Mouse (Mus musculus) ES-E14 (cell line): ENCODE measurements around the gene Best1. TPM values are rescaled to one million over a fixed set of nuclear protein-coding genes. Genes with fewer than 3 reads are reported as not detected.
A peak's percentile ranks its signal among the peaks of the same experiment; 100 is the strongest.

Experiments used
- DNase-seq: peaks from one replicate; pipeline ENCODE4 v3.0.0-alpha.2; 2013; ENCODE audit warnings: low read depth, low spot score
- H3K27ac ChIP-seq: 2 replicates; pipeline ENCODE4 v1.5.1; 2012; ENCODE audit warnings: low read depth, mild to moderate bottlenecking, low read length, moderate library complexity, mixed read lengths; ENCODE audit not compliant: poor library complexity, insufficient read depth, severe bottlenecking
- H3K36me3 ChIP-seq: 2 replicates; pipeline ENCODE4 v1.6.1; 2012; ENCODE audit warnings: mild to moderate bottlenecking, low read length, moderate library complexity, mixed read lengths; ENCODE audit not compliant: control insufficient read depth, poor library complexity, insufficient read depth, severe bottlenecking
- H3K4me1 ChIP-seq, 2 experiments: fragments of 150-350 bp in 1 of 2; sonication (generic) in 1 of 2; 2 replicates each; pipeline ENCODE4 v1.6.1; 2012; ENCODE audit warnings: low read length in 2 of 2, mild to moderate bottlenecking in 1 of 2, mixed read lengths in 1 of 2; ENCODE audit not compliant: control insufficient read depth in 2 of 2, insufficient read depth in 2 of 2, poor library complexity in 1 of 2
- H3K4me3 ChIP-seq, 2 experiments: fragments of 150-350 bp in 1 of 2; sonication (generic) in 1 of 2; 2 replicates each; pipeline ENCODE4 v1.5.1; 2012; ENCODE audit warnings: low read length in 2 of 2, low read depth in 1 of 2, mild to moderate bottlenecking in 1 of 2, mixed read lengths in 1 of 2; ENCODE audit not compliant: insufficient read depth in 1 of 2, poor library complexity in 1 of 2, severe bottlenecking in 1 of 2
- H3K9ac ChIP-seq: 2 replicates; pipeline ENCODE4 v1.6.1; 2012; ENCODE audit warnings: low read depth, mild to moderate bottlenecking, low read length, mixed read lengths; ENCODE audit not compliant: poor library complexity, insufficient read depth, severe bottlenecking
- H3K9me3 ChIP-seq: fragments of 150-350 bp; sonication (generic); 2 replicates; pipeline ENCODE4 v1.6.1; 2012; ENCODE audit warnings: low read depth, mild to moderate bottlenecking, low read length; ENCODE audit not compliant: control insufficient read depth, insufficient read depth
- CHD2 ChIP-seq: IDR thresholded peaks from 2 replicates; pipeline ENCODE4 v1.6.1; 2014; ENCODE audit warnings: mild to moderate bottlenecking, low read depth, low read length, inconsistent platforms
- HCFC1 ChIP-seq: IDR thresholded peaks from 2 replicates; pipeline ENCODE4 v1.6.1; 2012; ENCODE audit warnings: low read length, inconsistent platforms, borderline replicate concordance; ENCODE audit not compliant: insufficient read depth
- MAFK ChIP-seq: IDR thresholded peaks from 2 replicates; pipeline ENCODE4 v1.6.1; 2014; ENCODE audit warnings: mild to moderate bottlenecking, low read depth, low read length, inconsistent platforms; ENCODE audit not compliant: insufficient read depth
- ZC3H11A ChIP-seq: IDR thresholded peaks from 2 replicates; pipeline ENCODE4 v1.6.1; 2012; ENCODE audit warnings: low read depth, mild to moderate bottlenecking, inconsistent platforms, low read length, borderline replicate concordance
- ZNF384 ChIP-seq: IDR thresholded peaks from 2 replicates; pipeline ENCODE4 v1.6.1; 2012; ENCODE audit warnings: low read depth, low read length, inconsistent platforms
- in situ Hi-C, 2 experiments: fragments of 600-800 bp; cut with MboI; formaldehyde crosslinking; loops; one replicate each; pipeline ENCODE4 v1.15.1; 2025; ENCODE audit warnings: low sequenced_read_pairs in 2 of 2, inconsistent platforms in 1 of 2; ENCODE audit not compliant: unreplicated experiment in 2 of 2
- total RNA-seq: library from RNA; depleted of rRNA; stranded (reverse); fragments of 300-350 nt; gene quantifications from 2 replicates; pipeline ENCODE4 v1.2.3, GENCODE M21; 2012

Gene Best1
- total RNA-seq, 1 experiment: 0.62 TPM

GRCm38 (mm10) chr19:9991304-9991703 is 10.1 kb downstream of the Best1 start:
- peak; percentile 69 for DNase-seq
- TF ChIP-seq HCFC1: no peak
- TF ChIP-seq MAFK: no peak
- 0 out of 2 replicates have a peak, but pooled peaks have one; percentile 34 for TF ChIP-seq ZC3H11A
- no peak for TF ChIP-seq CHD2
- TF ChIP-seq ZNF384: no peak
- Histone ChIP-seq H3K27ac (no peak overlapping the region), H3K4me1 (peaks cover 2 to 3% of the 10 kb centered on the region in 2 experiments; a peak in 1 of 4 replicates), H3K4me3 (no peak overlapping the region), H3K9me3 (no peaks in the 10 kb centered on the region), H3K36me3 (no peaks in the 10 kb centered on the region), H3K9ac (no peak overlapping the region)
- in situ Hi-C loops: loop anchor here in 1 of 2 experiments (5.0 kb wide), 1 partner anchor 74 kb away; no protein-coding TSS in a partner anchor

GRCm38 (mm10) chr19:9989884-9990256 is 11.6 kb downstream of the Best1 start:
- H3K4me3 ChIP-seq: no peak overlapping the region
- H3K36me3 ChIP-seq: peaks cover 5% of the 10 kb centered on the region
- H3K9ac ChIP-seq: no peak overlapping the region
- H3K9me3 ChIP-seq: no peaks in the 10 kb centered on the region
- no peak for DNase-seq
- H3K4me1 ChIP-seq: peaks cover 2 to 3% of the 10 kb centered on the region in 2 experiments; a peak in 1 of 4 replicates
- in situ Hi-C loops: loop anchor here in 1 of 2 experiments (5.0 kb wide), 1 partner anchor 73 kb away; no protein-coding TSS in a partner anchor
- H3K27ac ChIP-seq: no peak overlapping the region
- TF ChIP-seq ZC3H11A (no peak), MAFK (no peak), ZNF384 (no peak), CHD2 (no peak), HCFC1 (no peak)

- Histone ChIP-seq H3K27ac (no peak overlapping the region), H3K4me3 (no peak overlapping the region), H3K9me3 (no peaks in the 10 kb centered on the region), H3K9ac (no peak overlapping the region), H3K36me3 (peaks cover 11% of the 10 kb centered on the region), H3K4me1 (peaks cover 2 to 5% of the 10 kb centered on the region in 2 experiments; a peak in 1 of 4 replicates)
- in situ Hi-C loops: no loop called here
- DNase-seq: no peak
- TF ChIP-seq MAFK: no peak
- TF ChIP-seq ZC3H11A: no peak
- no peak for TF ChIP-seq CHD2
- TF ChIP-seq HCFC1: no peak
- TF ChIP-seq ZNF384: no peak
Measured at GRCm38 (mm10) chr19:9989171-9989883, 12.1 kb downstream of the Best1 start.

GRCm38 (mm10) chr19:9987593-9987992 is 13.8 kb downstream of the Best1 start:
- Histone ChIP-seq H3K4me1 (peaks cover 0 to 6% of the 10 kb centered on the region in 2 experiments; a peak in 1 of 4 replicates), H3K9ac (no peak overlapping the region)

GRCm38 (mm10) chr19:9987192-9987591 is 14.2 kb downstream of the Best1 start:
- in situ Hi-C loops: no loop called here
- Histone ChIP-seq H3K36me3 (peaks cover 16% of the 10 kb centered on the region), H3K4me3 (no peak overlapping the region), H3K4me1 (peaks cover 0 to 4% of the 10 kb centered on the region in 2 experiments; a peak in 1 of 4 replicates), H3K27ac (no peak overlapping the region), H3K9ac (no peak overlapping the region), H3K9me3 (no peaks in the 10 kb centered on the region)
- TF ChIP-seq HCFC1 (no peak), MAFK (no peak), ZC3H11A (no peak), CHD2 (no peak), ZNF384 (no peak)
- no peak for DNase-seq

More at GRCm38 (mm10) chr19:9987593-9987992, 13.8 kb downstream of the Best1 start:
- peaks cover 16% of the 10 kb centered on the region for H3K36me3 ChIP-seq
- H3K9me3 ChIP-seq: no peaks in the 10 kb centered on the region
- H3K27ac ChIP-seq: no peak overlapping the region
- in situ Hi-C loops: no loop called here
- H3K4me3 ChIP-seq: no peak overlapping the region
- no peak for TF ChIP-seq HCFC1
- TF ChIP-seq MAFK: no peak
- TF ChIP-seq ZNF384: no peak
- DNase-seq: no peak
